Mouse (Mus musculus) erythroblast, embryonic 14.5 days (primary cell): ENCODE data around the gene Serpinb6c.

Experiments used
- GATA1 ChIP-seq: IDR thresholded peaks from 2 replicates; pipeline ENCODE4 v1.6.1; 2012; ENCODE audit warnings: low read length, inconsistent platforms, mixed read lengths
- TAL1 ChIP-seq: IDR thresholded peaks from 3 replicates; pipeline ENCODE4 v1.6.1; 2012; ENCODE audit warnings: low read length, inconsistent platforms, mixed read lengths

DNA sequence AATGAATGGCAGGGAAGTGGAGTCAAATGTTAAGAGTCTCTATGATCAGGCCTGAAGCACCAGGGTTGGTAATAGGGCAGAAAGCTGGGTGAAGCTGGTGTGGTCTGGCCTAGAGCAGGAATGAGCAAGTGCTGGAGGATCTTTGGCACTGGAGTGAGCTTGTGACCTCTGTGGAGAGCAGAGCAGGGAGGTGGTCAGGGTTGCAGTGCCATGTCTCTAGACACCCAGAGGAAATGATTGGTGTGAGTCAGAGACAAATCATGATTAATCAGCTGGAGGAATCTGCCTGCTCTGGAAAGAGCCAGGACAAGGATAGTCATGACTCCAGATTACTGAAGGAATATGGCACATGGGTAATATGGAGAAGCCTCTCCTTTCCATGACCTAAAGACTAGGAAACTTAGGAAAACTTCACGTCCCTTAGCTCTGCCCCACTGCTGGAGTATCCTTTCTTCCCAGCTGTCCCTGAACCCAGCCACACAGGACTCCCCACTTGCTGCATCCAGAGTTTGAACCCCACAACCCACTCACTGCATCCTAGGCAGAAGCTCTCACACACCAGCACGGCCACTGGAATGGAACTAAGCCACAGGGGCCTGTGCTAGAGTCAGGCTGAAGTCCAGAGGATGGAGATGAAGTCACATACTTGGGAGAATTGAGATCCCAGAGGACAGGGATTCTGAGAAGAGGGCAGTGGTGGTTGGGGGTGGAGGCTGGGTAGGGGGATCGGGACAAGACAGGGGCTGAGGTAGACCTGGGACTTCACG, 46.0 kb upstream of the Serpinb6c start:
- TF ChIP-seq GATA1 (no peak), TAL1 (no peak)
